Mouse (Mus musculus): ENCODE results near the gene Sstr3.

- TF ChIP-seq GATA1 (IDR thresholded peaks at IDR 0.05; ENCODE audit: low read length), result no peak
- no peak for TF ChIP-seq TAL1 (IDR thresholded peaks at IDR 0.05; ENCODE audit: low read length)
These were observed 16.5 kb downstream of the Sstr3 start for GRCm38 (mm10) chr15:78527973-78528372.
